Mouse (Mus musculus) liver, embryonic 14.5 days (tissue): ENCODE data around the gene Usp13.

Source experiments
- CTCF ChIP-seq: IDR thresholded peaks from 2 replicates; pipeline ENCODE4 v1.5.1; 2016; ENCODE audit warnings: antibody characterized with exemption, low read depth, control low read depth
- EP300 ChIP-seq: IDR thresholded peaks from 2 replicates; pipeline ENCODE4 v1.6.1; 2016; ENCODE audit warnings: antibody characterized with exemption, low read depth

- TF ChIP-seq CTCF (no peak), EP300 (no peak)
Measured at GRCm38 (mm10) chr3:32939802-32940501, 122.6 kb downstream of the Usp13 start.
